Mouse (Mus musculus): ENCODE data around the gene Klhl29.

Gene Klhl29

GRCm38 (mm10) chr12:5142776-5143175 is 232.7 kb downstream of the Klhl29 start:
- in situ Hi-C loops (cut with MboI; ENCODE audit: unreplicated experiment in 2 of 2), result no loop called here

- in situ Hi-C loops (cut with MboI; ENCODE audit: unreplicated experiment in 2 of 2), result no loop called here
These were observed 234.4 kb downstream of the Klhl29 start for GRCm38 (mm10) chr12:5141040-5141439.

DNA sequence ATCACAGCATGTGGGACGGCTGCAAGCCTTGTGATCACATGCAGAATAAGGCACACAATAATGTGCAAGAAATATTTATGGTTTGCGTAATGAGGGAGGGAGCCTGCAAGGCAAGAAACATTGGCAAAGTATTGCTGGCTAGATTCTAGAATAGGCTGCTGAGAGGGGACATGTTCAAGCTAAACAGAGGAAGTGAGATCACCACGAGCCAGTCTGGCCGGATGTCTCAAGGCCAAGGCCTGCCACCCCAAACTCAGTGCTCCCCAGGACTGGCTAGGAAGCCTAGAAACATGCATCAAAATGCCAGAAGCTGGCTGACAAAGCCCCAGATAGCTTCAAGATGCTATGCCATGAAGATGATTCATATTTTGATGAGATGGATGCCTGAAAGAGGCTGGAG is 236.2 kb downstream of the Klhl29 start:
- in situ Hi-C loops (cut with MboI; ENCODE audit: unreplicated experiment in 2 of 2), result no loop called here

GRCm38 (mm10) chr12:5136300-5136699 is 239.2 kb downstream of the Klhl29 start:
- in situ Hi-C loops (cut with MboI; ENCODE audit: unreplicated experiment in 2 of 2), result no loop called here

- in situ Hi-C loops (cut with MboI; ENCODE audit: unreplicated experiment in 2 of 2), result no loop called here
These were observed 246.3 kb downstream of the Klhl29 start for GRCm38 (mm10) chr12:5129190-5129589.

GRCm38 (mm10) chr12:5125907-5126306 is 249.6 kb downstream of the Klhl29 start:
- in situ Hi-C loops (cut with MboI; ENCODE audit: unreplicated experiment in 2 of 2), result no loop called here

DNA sequence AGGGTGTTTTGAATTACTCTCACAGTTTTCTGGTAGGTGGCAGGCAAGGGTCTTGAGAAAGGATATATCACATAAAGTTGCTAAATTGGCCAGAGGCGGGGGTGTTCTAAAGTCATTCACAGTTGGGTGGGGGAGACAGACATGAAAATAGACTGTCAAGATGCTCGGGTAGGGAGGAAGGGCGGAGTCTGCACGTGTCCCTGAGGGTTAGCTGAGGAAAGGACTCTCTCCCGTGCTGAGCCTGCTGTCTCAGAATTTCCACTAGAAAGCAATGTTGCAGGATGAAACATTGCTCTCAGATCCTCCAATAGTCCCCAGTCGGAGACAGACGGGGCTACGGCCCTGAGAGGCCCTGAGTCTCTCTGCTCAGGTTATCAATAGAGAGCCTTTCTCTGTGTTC is 252.5 kb downstream of the Klhl29 start:
- in situ Hi-C loops (cut with MboI; ENCODE audit: unreplicated experiment in 2 of 2), result no loop called here

DNA sequence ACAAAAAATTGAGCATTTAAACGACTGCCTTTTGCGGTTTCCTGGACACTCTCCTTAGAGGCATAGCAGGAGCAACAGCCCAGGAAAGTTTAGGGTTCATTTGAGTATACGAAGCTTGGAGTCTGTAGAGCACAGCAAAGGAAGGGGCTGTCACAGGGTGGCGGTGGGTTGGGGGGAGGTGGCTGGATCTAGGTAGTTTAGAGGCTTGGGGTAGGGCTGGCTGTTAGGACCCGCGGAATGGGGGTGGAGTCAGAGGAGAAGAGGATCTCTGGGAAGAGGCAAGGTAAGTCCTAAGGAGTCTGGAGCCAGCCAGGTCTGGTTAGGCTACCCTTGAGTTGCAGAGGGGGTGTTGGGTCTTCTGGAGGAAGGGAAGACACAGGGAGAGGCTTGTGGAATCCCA is 255.2 kb downstream of the Klhl29 start:
- in situ Hi-C loops (cut with MboI; ENCODE audit: unreplicated experiment in 2 of 2), result no loop called here

GRCm38 (mm10) chr12:5119726-5120125 is 255.8 kb downstream of the Klhl29 start:
- in situ Hi-C loops (cut with MboI; ENCODE audit: unreplicated experiment in 2 of 2), result no loop called here

GRCm38 (mm10) chr12:5119286-5119685 is 256.2 kb downstream of the Klhl29 start:
- in situ Hi-C loops (cut with MboI; ENCODE audit: unreplicated experiment in 2 of 2), result no loop called here

DNA sequence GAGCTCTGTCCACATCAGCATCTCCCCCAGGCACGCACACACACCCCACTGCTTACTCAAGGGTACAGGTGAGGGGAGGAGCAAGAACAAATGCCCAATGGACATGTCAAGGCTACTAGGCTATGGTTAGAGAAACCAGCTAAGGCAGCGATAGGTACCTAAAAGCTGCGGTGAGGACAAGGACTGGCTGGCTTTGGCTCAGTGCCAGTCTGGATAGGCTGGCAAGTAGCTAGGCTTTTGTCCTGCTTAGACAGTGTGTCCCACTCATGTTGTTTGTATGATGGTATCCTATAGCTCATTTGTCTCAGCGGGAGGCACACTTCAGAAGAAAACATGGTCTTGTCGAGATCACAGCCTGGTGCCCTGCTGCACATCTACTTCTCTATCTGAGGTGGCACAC is 258.9 kb downstream of the Klhl29 start:
- in situ Hi-C loops (cut with MboI; ENCODE audit: unreplicated experiment in 2 of 2), result no loop called here

DNA sequence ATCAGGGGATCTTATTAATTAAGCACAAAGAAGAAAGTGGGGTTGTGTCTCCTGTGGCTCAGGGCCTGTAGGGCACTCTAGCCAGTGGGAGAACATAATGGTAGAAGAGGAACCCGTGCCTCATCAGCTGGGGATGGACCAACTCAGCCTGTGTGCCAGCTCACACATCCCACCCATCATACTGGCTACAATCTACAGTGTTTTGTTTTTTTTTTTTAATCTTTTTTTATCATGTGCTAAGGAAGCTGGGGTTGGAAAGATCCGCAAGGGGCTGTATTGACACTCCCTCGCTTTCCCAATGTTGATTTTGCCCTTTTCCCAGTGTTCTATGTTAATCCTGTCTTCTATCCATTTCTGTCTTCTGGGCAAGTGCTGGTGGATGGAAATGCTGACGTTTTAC is 260.9 kb downstream of the Klhl29 start:
- in situ Hi-C loops (cut with MboI; ENCODE audit: unreplicated experiment in 2 of 2), result no loop called here

- in situ Hi-C loops (cut with MboI; ENCODE audit: unreplicated experiment in 2 of 2), result no loop called here
These were observed 264.1 kb downstream of the Klhl29 start for GRCm38 (mm10) chr12:5111343-5111742.

- in situ Hi-C loops (cut with MboI; ENCODE audit: unreplicated experiment in 2 of 2), result no loop called here
These were observed 266.9 kb downstream of the Klhl29 start for GRCm38 (mm10) chr12:5108613-5109012.

DNA sequence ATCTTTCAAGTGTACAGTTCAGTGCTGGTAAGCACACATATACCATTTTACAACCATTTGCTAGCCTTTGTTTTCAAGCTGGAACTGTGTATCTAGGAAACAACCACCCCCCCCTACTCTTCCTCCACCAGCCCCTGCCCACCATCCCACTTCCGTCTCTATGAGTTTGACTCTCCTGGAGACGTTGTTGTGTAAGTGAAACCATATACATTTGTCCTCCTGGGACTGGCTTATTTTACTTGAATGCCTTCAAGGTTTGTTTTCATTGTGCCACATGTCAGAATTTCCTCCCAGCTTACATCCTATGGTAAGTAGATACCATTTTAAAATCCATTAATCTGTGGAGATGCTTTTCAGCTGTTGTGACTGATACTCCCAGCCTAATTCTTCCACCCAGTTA is 267.7 kb downstream of the Klhl29 start:
- in situ Hi-C loops (cut with MboI; ENCODE audit: unreplicated experiment in 2 of 2), result no loop called here

GRCm38 (mm10) chr12:5104422-5105052 is 270.9 kb downstream of the Klhl29 start:
- in situ Hi-C loops (cut with MboI; ENCODE audit: unreplicated experiment in 2 of 2), result no loop called here

DNA sequence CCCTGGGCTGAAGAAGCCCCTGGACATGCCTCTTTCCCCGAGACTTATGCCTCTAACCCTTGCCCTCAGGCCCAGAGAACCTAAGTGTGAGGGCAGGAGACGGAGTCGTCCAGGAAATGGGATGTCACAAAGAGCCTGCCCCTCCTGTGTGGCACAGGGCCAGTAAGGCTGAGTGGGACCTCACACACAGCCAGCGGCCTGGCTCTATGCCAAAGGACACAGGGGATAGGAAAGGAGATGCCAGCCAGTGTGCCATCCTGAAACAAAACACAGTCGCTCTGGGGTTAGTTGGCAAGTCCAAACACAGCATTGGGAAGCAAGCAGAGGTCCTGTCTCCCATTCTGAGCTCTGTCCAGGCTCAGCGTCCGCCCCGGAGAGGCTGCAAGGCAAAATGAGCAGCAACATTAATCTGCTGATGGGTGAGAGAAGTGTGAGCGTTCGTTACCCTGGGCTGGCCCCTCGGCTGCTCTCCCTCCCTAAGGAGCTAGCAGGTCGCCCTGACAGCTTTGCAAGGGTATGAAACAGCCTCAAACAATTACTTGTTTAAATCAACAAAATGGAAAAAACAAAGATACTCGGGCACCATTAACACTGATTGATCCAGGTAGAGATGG is 274.0 kb downstream of the Klhl29 start:
- in situ Hi-C loops (cut with MboI; ENCODE audit: unreplicated experiment in 2 of 2), result no loop called here

DNA sequence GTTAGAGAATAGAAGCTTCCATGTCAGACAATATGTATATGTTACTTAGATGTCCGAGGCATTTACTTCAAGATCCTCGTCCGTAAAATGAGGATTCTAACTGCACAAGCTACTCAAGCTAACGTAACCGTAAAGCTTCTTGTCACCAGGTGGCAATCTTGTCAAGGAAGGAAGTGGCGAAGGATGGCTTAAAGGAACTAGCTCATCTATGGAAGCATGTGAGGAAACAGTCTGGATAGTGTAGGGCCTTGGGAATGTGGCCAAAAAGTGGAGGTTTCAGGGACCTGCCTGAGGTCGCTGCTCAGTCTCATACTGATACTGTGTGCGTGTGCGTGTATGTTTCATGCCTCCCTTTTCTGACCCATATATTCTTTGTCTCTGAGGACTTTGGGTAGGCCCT is 275.9 kb downstream of the Klhl29 start:
- in situ Hi-C loops (cut with MboI; ENCODE audit: unreplicated experiment in 2 of 2), result no loop called here

- in situ Hi-C loops (cut with MboI; ENCODE audit: unreplicated experiment in 2 of 2), result no loop called here
These were observed 286.8 kb downstream of the Klhl29 start for GRCm38 (mm10) chr12:5088639-5089038.

GRCm38 (mm10) chr12:5087787-5088519 is 287.5 kb downstream of the Klhl29 start:
- in situ Hi-C loops (cut with MboI; ENCODE audit: unreplicated experiment in 2 of 2), result no loop called here

GRCm38 (mm10) chr12:5084714-5085113 is 290.8 kb downstream of the Klhl29 start:
- in situ Hi-C loops (cut with MboI; ENCODE audit: unreplicated experiment in 2 of 2), result no loop called here

DNA sequence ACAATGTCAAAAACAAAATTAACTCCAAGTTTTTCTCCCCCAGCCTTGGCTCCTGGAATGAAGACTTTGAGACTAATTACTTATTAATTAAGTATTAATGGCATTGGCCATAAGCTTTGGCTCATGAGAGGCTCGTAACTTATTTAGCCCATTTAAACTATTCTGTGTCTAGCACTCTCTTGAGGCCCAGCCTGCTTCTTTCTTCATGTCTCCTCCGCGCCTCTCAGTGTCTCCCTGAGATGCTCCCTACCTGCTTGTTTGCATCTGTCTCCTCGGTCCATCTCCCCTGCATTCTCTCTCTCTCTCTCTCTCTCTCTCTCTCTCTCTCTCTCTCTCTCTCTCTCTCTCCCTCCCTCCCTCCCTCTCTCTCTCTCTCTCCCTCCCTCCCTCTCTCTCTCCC is 294.0 kb downstream of the Klhl29 start:
- in situ Hi-C loops (cut with MboI; ENCODE audit: unreplicated experiment in 2 of 2), result no loop called here
